Mouse (Mus musculus) liver, adult 2 months (tissue): ENCODE measurements at regions not wholly inside any gene's neighbourhood (a gene's known extent, or its start where the extent isn't known, plus 50 kb on each side); places are given as distances from the start of the nearest gene placed in this dataset.

Experiments
- DNase-seq: peaks from one replicate; pipeline ENCODE4 v3.0.0-alpha.2; 2011; ENCODE audit warnings: low read depth, low spot score; ENCODE audit errors: extremely low read depth
- H3K27ac ChIP-seq: fragments of 200-500 bp; replicated peaks from 2 replicates; pipeline ENCODE4 v1.5.1; 2012; ENCODE audit warnings: low read depth, mild to moderate bottlenecking, control low read depth, inconsistent platforms, low read length; ENCODE audit not compliant: insufficient read depth
- H3K27me3 ChIP-seq: fragments of 200-500 bp; 2 replicates; pipeline ENCODE4 v1.6.1; 2012; ENCODE audit warnings: mild to moderate bottlenecking, moderate library complexity, low read length, inconsistent platforms; ENCODE audit not compliant: control insufficient read depth, insufficient read depth
- H3K36me3 ChIP-seq: fragments of 200-500 bp; 2 replicates; pipeline ENCODE4 v1.6.1; 2012; ENCODE audit warnings: low read length, inconsistent platforms; ENCODE audit not compliant: control insufficient read depth, insufficient read depth
- H3K4me1 ChIP-seq: fragments of 200-500 bp; 2 replicates; pipeline ENCODE4 v1.6.1; 2011; ENCODE audit warnings: low read length; ENCODE audit not compliant: control insufficient read depth, insufficient read depth
- H3K4me3 ChIP-seq: fragments of 200-500 bp; 2 replicates; pipeline ENCODE4 v1.5.1; 2011; ENCODE audit warnings: low read depth, mild to moderate bottlenecking, control low read depth, low read length, moderate library complexity; ENCODE audit not compliant: insufficient read depth
- H3K79me2 ChIP-seq: fragments of 200-500 bp; 2 replicates; pipeline ENCODE4 v1.6.1; 2012; ENCODE audit warnings: inconsistent platforms, mild to moderate bottlenecking, low read length, moderate library complexity; ENCODE audit not compliant: control insufficient read depth, insufficient read depth
- H3K9ac ChIP-seq: fragments of 200-500 bp; 2 replicates; pipeline ENCODE4 v1.6.1; 2012; ENCODE audit warnings: low read depth, mild to moderate bottlenecking, control low read depth, inconsistent platforms, low read length
- CTCF ChIP-seq: fragments of 200-500 bp; IDR thresholded peaks from 2 replicates; pipeline ENCODE4 v1.5.1; 2011; ENCODE audit warnings: low read depth, low read length, control low read depth
- POLR2A ChIP-seq: fragments of 200-500 bp; IDR thresholded peaks from 2 replicates; pipeline ENCODE4 v1.6.1; 2011; ENCODE audit warnings: low read length, control low read depth; ENCODE audit not compliant: insufficient read depth; ENCODE audit errors: extremely low read depth
- WGBS: fragments of 180-500 bp; shearing (Covaris S2); methylation state at CpG from one replicate; pipeline ENCODE4 v1.1.7; 2018; 5-methylcytosine and 5-hydroxymethylcytosine counted together

DNA sequence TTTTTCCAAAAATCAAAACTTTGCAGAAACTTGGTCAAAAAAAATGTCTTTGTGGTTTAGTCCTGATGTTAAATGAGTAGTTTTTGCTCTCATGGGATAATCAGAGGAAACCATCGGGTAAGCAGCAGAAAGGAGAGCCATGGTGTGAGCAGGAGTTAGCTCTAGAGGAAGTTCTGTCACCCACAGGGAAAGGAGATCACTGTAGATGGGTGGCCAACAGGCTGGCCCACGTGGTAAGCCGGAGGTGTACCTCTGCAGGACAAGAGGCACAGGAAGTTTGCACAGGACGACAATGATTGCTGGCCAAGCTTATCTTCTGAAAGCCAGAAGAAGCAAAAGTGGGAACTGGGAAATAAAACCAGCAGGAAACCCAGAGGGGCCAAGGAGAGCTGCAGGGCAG is 81.4 kb upstream of the Cdkn3 start:
- DNase-seq: no peak
- Histone ChIP-seq H3K4me1 (no peaks in the 10 kb centered on the region), H3K79me2 (no peaks in the 10 kb centered on the region), H3K27me3 (no peaks in the 10 kb centered on the region), H3K27ac (no peak overlapping the region), H3K36me3 (no peaks in the 10 kb centered on the region), H3K9ac (no peak overlapping the region), H3K4me3 (no peak overlapping the region)
- TF ChIP-seq POLR2A (no peak), CTCF (no peak)
- WGBS: 32% methylated on average over 4 of the region's 4 CpGs

DNA sequence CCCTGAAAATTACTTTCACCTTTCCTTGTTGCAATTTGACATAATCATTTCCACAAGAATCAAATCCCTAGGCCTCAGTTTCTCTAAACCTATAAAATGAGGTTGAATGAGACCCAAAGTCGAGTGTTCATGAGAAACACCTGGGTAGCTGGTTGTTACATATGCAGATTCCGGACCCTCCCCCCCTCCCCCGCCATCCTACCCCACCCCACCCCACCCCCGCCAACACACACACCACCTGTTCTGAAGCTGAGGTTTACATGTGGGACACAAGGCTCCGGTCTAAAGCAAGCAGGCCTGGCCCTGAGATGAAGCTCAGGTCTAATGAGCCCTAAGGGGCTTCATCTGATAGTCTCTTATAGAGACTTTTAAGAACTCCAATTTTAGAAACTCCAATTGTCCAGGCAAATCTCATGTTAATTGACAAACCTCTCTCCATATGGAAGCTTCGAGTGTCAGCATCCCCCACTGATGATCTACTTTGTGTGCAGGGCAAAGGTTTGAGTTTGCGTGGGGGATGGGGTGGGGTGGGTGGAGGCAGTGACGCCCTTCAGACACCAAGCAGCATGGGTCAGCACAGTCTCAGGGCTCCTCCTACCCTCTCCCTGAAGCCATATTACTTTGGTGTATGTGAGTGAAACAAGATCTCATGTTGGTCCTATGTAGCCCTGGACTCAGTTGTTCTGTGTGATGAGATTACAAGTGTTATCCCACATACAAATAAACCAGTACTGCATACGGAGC is 88.7 kb upstream of the Cdkn3 start:
- Histone ChIP-seq H3K27me3 (no peaks in the 10 kb centered on the region), H3K79me2 (no peaks in the 10 kb centered on the region), H3K4me1 (no peaks in the 10 kb centered on the region), H3K9ac (no peak overlapping the region), H3K27ac (no peak overlapping the region), H3K36me3 (no peaks in the 10 kb centered on the region), H3K4me3 (no peak overlapping the region)
- 81% methylated on average over 9 of the region's 9 CpGs for WGBS
- no peak for TF ChIP-seq CTCF
- TF ChIP-seq POLR2A: no peak
- DNase-seq: no peak

DNA sequence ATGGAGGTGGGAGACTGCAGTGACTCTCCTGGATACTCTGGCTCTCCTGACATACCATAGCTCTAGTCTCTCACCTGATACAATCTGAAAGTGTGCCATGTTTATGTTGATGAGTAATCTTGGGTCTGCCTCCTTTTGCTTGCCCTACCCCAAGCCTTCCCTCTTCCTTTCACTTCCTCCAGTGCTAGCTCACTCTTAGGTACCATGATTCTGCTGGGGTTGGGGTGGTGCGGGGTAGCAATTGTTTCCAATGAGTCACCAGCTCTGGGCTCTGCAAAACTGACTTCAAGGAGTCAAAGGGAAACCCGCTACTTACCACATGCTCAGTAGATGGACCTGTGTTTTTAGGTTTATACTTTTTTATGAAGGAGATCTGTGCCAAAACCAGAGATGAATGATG is 89.3 kb upstream of the Cdkn3 start:
- H3K4me1 ChIP-seq: no peaks in the 10 kb centered on the region
- 93% methylated on average over 2 of the region's 2 CpGs for WGBS
- TF ChIP-seq POLR2A (no peak), CTCF (no peak)

DNA sequence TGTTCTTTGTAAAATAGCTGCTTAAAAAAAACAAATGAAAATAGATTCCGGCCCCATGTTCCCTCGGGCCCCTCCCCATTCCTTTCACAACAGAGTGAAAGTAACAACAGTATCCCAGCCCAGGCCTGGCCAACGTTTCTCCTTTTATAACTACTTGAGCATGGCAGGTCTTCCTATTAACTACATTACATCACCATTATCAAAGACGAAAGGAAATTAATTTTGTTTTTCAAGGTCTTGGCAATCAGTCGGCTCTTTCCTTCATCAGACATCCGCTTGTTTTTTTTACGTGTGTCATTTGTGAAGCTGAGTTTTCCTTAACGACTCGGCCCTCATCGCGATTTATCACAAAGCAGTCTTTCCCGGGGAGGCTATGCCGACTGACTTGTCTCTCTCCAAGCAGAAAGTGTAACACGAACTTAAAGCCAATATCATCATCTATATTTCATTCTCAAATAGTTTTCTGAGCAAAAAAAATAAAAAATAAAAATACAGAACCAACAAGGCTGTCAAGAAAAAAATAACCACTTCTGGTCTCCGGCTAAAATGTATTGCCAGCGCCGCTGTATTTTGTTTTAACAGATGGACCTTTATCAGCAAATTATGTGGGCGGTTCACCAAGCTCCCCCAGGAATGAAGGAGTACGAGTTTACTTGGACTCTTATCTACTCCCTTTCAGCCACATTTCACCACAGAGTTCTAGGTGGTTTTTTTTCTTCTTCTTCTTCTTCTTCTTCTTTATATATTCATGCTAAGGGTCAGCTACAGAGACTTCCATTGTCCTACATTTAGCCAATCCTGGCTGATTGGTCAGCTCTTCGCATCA is 89.9 kb upstream of the Cdkn3 start:
- no peak for DNase-seq
- H3K4me1 ChIP-seq: no peaks in the 10 kb centered on the region
- no peaks in the 10 kb centered on the region for H3K79me2 ChIP-seq
- H3K9ac ChIP-seq: no peak overlapping the region
- H3K27ac ChIP-seq: no peak overlapping the region
- WGBS: 86% methylated on average over 20 of the region's 20 CpGs
- no peaks in the 10 kb centered on the region for H3K27me3 ChIP-seq
- no peaks in the 10 kb centered on the region for H3K36me3 ChIP-seq
- TF ChIP-seq CTCF (no peak), POLR2A (no peak)
- no peak overlapping the region for H3K4me3 ChIP-seq

More for the DNA sequence above, 89.3 kb upstream of the Cdkn3 start:
- Histone ChIP-seq H3K79me2 (no peaks in the 10 kb centered on the region), H3K27me3 (no peaks in the 10 kb centered on the region), H3K4me3 (no peak overlapping the region), H3K9ac (no peak overlapping the region), H3K27ac (no peak overlapping the region), H3K36me3 (no peaks in the 10 kb centered on the region)
- DNase-seq: no peak

DNA sequence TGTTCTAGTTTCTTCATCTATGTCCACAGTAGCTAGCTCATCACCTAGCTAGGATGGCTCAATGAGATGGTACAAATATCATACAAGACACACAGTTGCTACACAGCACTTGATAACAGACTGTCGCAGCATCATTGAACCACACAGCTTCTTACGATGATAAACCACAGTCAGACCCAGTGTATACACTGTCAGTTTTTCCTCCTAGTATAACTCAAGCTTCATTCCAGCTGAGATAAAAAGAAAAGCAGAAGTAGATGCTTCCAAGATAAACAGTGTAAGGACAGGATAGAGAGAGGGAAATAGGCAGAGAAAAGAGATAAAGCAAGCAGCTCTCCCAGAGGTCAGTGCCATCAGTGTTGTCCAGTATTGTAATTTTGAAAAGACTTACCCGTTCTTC is 92.1 kb upstream of the Cdkn3 start:
- WGBS: 93% methylated on average over 3 of the region's 3 CpGs
- Histone ChIP-seq H3K4me1 (no peaks in the 10 kb centered on the region), H3K4me3 (no peak overlapping the region), H3K36me3 (no peaks in the 10 kb centered on the region), H3K27me3 (no peaks in the 10 kb centered on the region), H3K9ac (no peak overlapping the region), H3K27ac (no peak overlapping the region), H3K79me2 (no peaks in the 10 kb centered on the region)
- no peak for DNase-seq
- TF ChIP-seq CTCF: no peak
- TF ChIP-seq POLR2A: no peak

DNA sequence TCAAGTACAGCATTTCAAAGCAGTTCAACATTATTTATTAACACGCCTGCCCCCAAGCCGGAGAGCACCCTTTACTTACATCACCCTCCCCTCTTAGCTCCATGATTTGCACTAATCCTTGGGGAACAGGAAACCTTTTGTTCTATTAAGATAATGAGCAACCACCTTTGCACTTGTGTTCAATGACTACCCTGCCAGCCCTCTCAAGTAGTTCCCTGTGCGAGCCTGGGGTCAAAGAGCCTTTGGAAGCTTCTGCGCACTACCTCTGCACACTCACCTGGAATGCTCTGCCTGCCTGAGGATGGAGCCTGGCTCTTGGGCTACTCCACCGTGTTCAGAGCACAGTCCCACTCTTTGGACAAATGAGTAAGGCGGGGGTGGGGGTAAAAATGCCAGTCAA is 96.0 kb upstream of the Cdkn3 start:
- Histone ChIP-seq H3K4me3 (no peak overlapping the region), H3K27ac (no peak overlapping the region), H3K27me3 (no peaks in the 10 kb centered on the region), H3K4me1 (no peaks in the 10 kb centered on the region), H3K79me2 (no peaks in the 10 kb centered on the region), H3K9ac (no peak overlapping the region), H3K36me3 (no peaks in the 10 kb centered on the region)
- TF ChIP-seq POLR2A (no peak), CTCF (no peak)
- no peak for DNase-seq
- 79% methylated on average over 6 of the region's 6 CpGs for WGBS
